Mouse (Mus musculus): ENCODE measurements at regions not wholly inside any gene's neighbourhood (a gene's known extent, or its start where the extent isn't known, plus 50 kb on each side); places are given as distances from the start of the nearest gene placed in this dataset.

GRCm38 (mm10) chr8:33183029-33183428, 245.5 kb upstream of the 5930422O12Rik start:
- Histone ChIP-seq H3K27ac (ENCODE audit: insufficient read depth, low read length) (no peak overlapping the region), H3K4me1 (ENCODE audit: control insufficient read depth, insufficient read depth, low read length) (no peaks in the 10 kb centered on the region), H3K4me3 (ENCODE audit: insufficient read depth, low read length) (no peak overlapping the region)
- no peak for TF ChIP-seq CTCF (IDR thresholded peaks at IDR 0.05; ENCODE audit: borderline replicate concordance, insufficient read depth, low read length)
- no peak for TF ChIP-seq POLR2A (IDR thresholded peaks at IDR 0.05; ENCODE audit: low read depth, low read length)
